Mouse (Mus musculus) kidney, embryonic 14.5 days (tissue): ENCODE data around the gene Lcn11. TPM values are rescaled to one million over a fixed set of nuclear protein-coding genes. Genes with fewer than 3 reads are reported as not detected.
"Not testable (repeated sequence)": the region's sequence is repeated elsewhere in the genome, so short reads cannot be mapped to it uniquely, and the experiment has no call there.

Source experiments
- ATAC-seq: fragments of 200-750 bp; cut with Nextera tagmentation; 2 replicates; pipeline ENCODE4 v1.8.0; 2017; ENCODE audit warnings: moderate number of reproducible peaks, mild to moderate bottlenecking, moderate TSS enrichment, moderate library complexity; ENCODE audit not compliant: low FRiP score, low TSS enrichment
- H3K27ac ChIP-seq: fragments of 300-500 bp; sonication (generic); 2 replicates; pipeline ENCODE4 v1.5.1; 2014; ENCODE audit warnings: low read depth, mild to moderate bottlenecking, low read length, moderate library complexity, mixed read lengths
- H3K27me3 ChIP-seq: fragments of 300-500 bp; sonication (generic); 2 replicates; pipeline ENCODE4 v1.6.1; 2014; ENCODE audit warnings: mild to moderate bottlenecking, low read length; ENCODE audit not compliant: control insufficient read depth, insufficient read depth
- H3K36me3 ChIP-seq: fragments of 300-500 bp; sonication (generic); 2 replicates; pipeline ENCODE4 v1.6.1; 2014; ENCODE audit warnings: low read length, mixed read lengths; ENCODE audit not compliant: control insufficient read depth, insufficient read depth
- H3K4me1 ChIP-seq: fragments of 300-500 bp; sonication (generic); 2 replicates; pipeline ENCODE4 v1.6.1; 2014; ENCODE audit warnings: low read length, mixed read lengths; ENCODE audit not compliant: control insufficient read depth, insufficient read depth
- H3K4me2 ChIP-seq: fragments of 300-500 bp; sonication (generic); replicated peaks from 2 replicates; pipeline ENCODE4 v1.6.1; 2014; ENCODE audit warnings: low read depth, mild to moderate bottlenecking, low read length
- H3K4me3 ChIP-seq: fragments of 300-500 bp; sonication (generic); 2 replicates; pipeline ENCODE4 v1.5.1; 2014; ENCODE audit warnings: mild to moderate bottlenecking, low read length
- H3K9ac ChIP-seq: fragments of 300-500 bp; sonication (generic); 2 replicates; pipeline ENCODE4 v1.6.1; 2014; ENCODE audit warnings: low read depth, mild to moderate bottlenecking, low read length, moderate library complexity
- H3K9me3 ChIP-seq: fragments of 300-500 bp; sonication (generic); 2 replicates; pipeline ENCODE4 v1.6.1; 2016; ENCODE audit warnings: low read length; ENCODE audit not compliant: control insufficient read depth
- WGBS: fragments of 180-500 bp; shearing (Covaris S2); extraction: QIAGEN DNeasy Blood & Tissue Kit; methylation state at CpG from one replicate; pipeline ENCODE4 v1.1.7; 2014; 5-methylcytosine and 5-hydroxymethylcytosine counted together
- polyA plus RNA-seq: library from polyadenylated mRNA; unstranded; fragments of >200 nt; fragmentation: Nextera tagmentation; extraction: Ambion mirVana; gene quantifications from 2 replicates; pipeline ENCODE4 v1.2.1, GENCODE M21; 2014

Lcn11 gene
- not detected in 2 replicates for polyA plus RNA-seq

- Histone ChIP-seq H3K36me3 (no peaks in the 10 kb centered on the region), H3K27ac (no peak within 1 kb of the TSS), H3K9ac (no peak within 1 kb of the TSS), H3K4me1 (no peaks in the 10 kb centered on the region), H3K9me3 (no peaks in the 10 kb centered on the region), H3K4me3 (no peak within 1 kb of the TSS), H3K4me2 (no peak within 1 kb of the TSS), H3K27me3 (no peaks in the 10 kb centered on the region)
- no peak for ATAC-seq
- 100% methylated on average over 1 of the region's 1 CpGs for WGBS
These were observed at the start of gene Lcn11 for GRCm38 (mm10) chr2:25776717-25777116. Lcn11 (plus strand) TSS chr2:25777017.

- Histone ChIP-seq H3K4me2 (no peak overlapping the region), H3K36me3 (no peaks in the 10 kb centered on the region), H3K4me3 (no peak overlapping the region), H3K4me1 (no peaks in the 10 kb centered on the region), H3K9me3 (no peaks in the 10 kb centered on the region), H3K27ac (0 out of 2 replicates have a peak overlapping the region, but pooled peaks have one; percentile 11), H3K27me3 (no peaks in the 10 kb centered on the region), H3K9ac (no peak overlapping the region)
- peak; percentile 57; the same call in 1 of the 2 replicates for ATAC-seq
- 14% methylated on average over 2 of the region's 2 CpGs for WGBS
These were observed 43.5 kb upstream of the Lcn11 start for GRCm38 (mm10) chr2:25733199-25733930.

GRCm38 (mm10) chr2:25736709-25737108 lies 40.1 kb upstream of the Lcn11 start, which contains the start of gene Obp2b:
Obp2b (plus strand) TSS chr2:25737009.
- H3K4me3 ChIP-seq, H3K27ac ChIP-seq, H3K27me3 ChIP-seq, H3K36me3 ChIP-seq, H3K4me2 ChIP-seq, H3K9ac ChIP-seq, ATAC-seq, H3K4me1 ChIP-seq, H3K9me3 ChIP-seq: not testable (repeated sequence)
- WGBS = 90% methylated on average over 3 of the region's 3 CpGs

GRCm38 (mm10) chr2:25741671-25742070 lies 35.1 kb upstream of the Lcn11 start:
- H3K9ac ChIP-seq = no peak overlapping the region
- H3K27me3 ChIP-seq = no peaks in the 10 kb centered on the region
- H3K27ac ChIP-seq = no peak overlapping the region
- no peak overlapping the region for H3K4me2 ChIP-seq
- no peaks in the 10 kb centered on the region for H3K9me3 ChIP-seq
- no peak overlapping the region for H3K4me3 ChIP-seq
- H3K36me3 ChIP-seq = no peaks in the 10 kb centered on the region
- H3K4me1 ChIP-seq = no peaks in the 10 kb centered on the region
- no peak for ATAC-seq
- 81% methylated on average over 1 of the region's 1 CpGs for WGBS

- Histone ChIP-seq H3K9ac (no peak overlapping the region), H3K4me2 (no peak overlapping the region), H3K9me3 (no peaks in the 10 kb centered on the region), H3K4me3 (no peak overlapping the region), H3K27ac (no peak overlapping the region), H3K27me3 (no peaks in the 10 kb centered on the region), H3K36me3 (no peaks in the 10 kb centered on the region), H3K4me1 (0 out of 2 replicates have a peak, but pooled peaks cover 2% of the 10 kb centered on the region)
- ATAC-seq = no peak
- WGBS = 96% methylated on average over 1 of the region's 1 CpGs
These were observed 22.6 kb upstream of the Lcn11 start for GRCm38 (mm10) chr2:25754201-25754600.

- ATAC-seq = peak; percentile 69
- 22% methylated on average over 4 of the region's 4 CpGs for WGBS
- H3K9ac ChIP-seq = no peak overlapping the region
These were observed 18.7 kb upstream of the Lcn11 start for GRCm38 (mm10) chr2:25758064-25758625.

GRCm38 (mm10) chr2:25765269-25765668 lies 11.5 kb upstream of the Lcn11 start, which contains the start of gene Lcn3:
Lcn3 (plus strand) TSS chr2:25765569.
- no peaks in the 10 kb centered on the region for H3K36me3 ChIP-seq
- no peak for ATAC-seq
- H3K27ac ChIP-seq = no peak within 1 kb of the TSS
- 56% methylated on average over 2 of the region's 2 CpGs for WGBS
- no peaks in the 10 kb centered on the region for H3K9me3 ChIP-seq
- H3K4me3 ChIP-seq = no peak within 1 kb of the TSS
- no peak within 1 kb of the TSS for H3K9ac ChIP-seq
- H3K4me2 ChIP-seq = no peak within 1 kb of the TSS
- H3K27me3 ChIP-seq = no peaks in the 10 kb centered on the region
- H3K4me1 ChIP-seq = no peaks in the 10 kb centered on the region

More at GRCm38 (mm10) chr2:25758064-25758625, 18.7 kb upstream of the Lcn11 start:
- Histone ChIP-seq H3K4me2 (no peak overlapping the region), H3K4me3 (no peak overlapping the region), H3K27ac (peak overlapping the region; percentile 67; the same call in 1 of the 2 replicates), H3K9me3 (no peaks in the 10 kb centered on the region), H3K36me3 (no peaks in the 10 kb centered on the region), H3K27me3 (no peaks in the 10 kb centered on the region), H3K4me1 (0 out of 2 replicates have a peak, but pooled peaks cover 2% of the 10 kb centered on the region)

GRCm38 (mm10) chr2:25767764-25768163 lies 9.1 kb upstream of the Lcn11 start:
- H3K4me1 ChIP-seq = no peaks in the 10 kb centered on the region
- H3K9me3 ChIP-seq = no peaks in the 10 kb centered on the region
- no peak overlapping the region for H3K9ac ChIP-seq
- H3K4me3 ChIP-seq = no peak overlapping the region
- no peaks in the 10 kb centered on the region for H3K27me3 ChIP-seq
- WGBS = 83% methylated on average over 4 of the region's 4 CpGs
- H3K36me3 ChIP-seq = no peaks in the 10 kb centered on the region
- no peak overlapping the region for H3K4me2 ChIP-seq
- H3K27ac ChIP-seq = no peak overlapping the region
- no peak for ATAC-seq

GRCm38 (mm10) chr2:25773507-25773906 lies 3.3 kb upstream of the Lcn11 start:
- no peak for ATAC-seq
- Histone ChIP-seq H3K4me2 (no peak overlapping the region), H3K9ac (no peak overlapping the region), H3K4me3 (no peak overlapping the region), H3K27ac (no peak overlapping the region), H3K9me3 (no peaks in the 10 kb centered on the region), H3K4me1 (no peaks in the 10 kb centered on the region), H3K36me3 (no peaks in the 10 kb centered on the region), H3K27me3 (no peaks in the 10 kb centered on the region)
- WGBS = 92% methylated on average over 2 of the region's 2 CpGs
